Mouse (Mus musculus) gastrocnemius, postnatal 10 days (tissue): ENCODE measurements around the gene Tbc1d16. TPM values are rescaled to one million over a fixed set of nuclear protein-coding genes. Genes with fewer than 3 reads are reported as not detected.

ENCODE experiments used
- DNase-seq: peaks from one replicate; pipeline ENCODE4 v3.0.0; 2021; ENCODE audit warnings: mixed read lengths
- total RNA-seq, 2 experiments: library from RNA; stranded (reverse); gene quantifications; 2 replicates each; pipeline ENCODE4 v1.2.3; 2021

Tbc1d16 gene
- total RNA-seq, 2 experiments from 2014 or later, result 17.0 to 17.8 TPM

DNA sequence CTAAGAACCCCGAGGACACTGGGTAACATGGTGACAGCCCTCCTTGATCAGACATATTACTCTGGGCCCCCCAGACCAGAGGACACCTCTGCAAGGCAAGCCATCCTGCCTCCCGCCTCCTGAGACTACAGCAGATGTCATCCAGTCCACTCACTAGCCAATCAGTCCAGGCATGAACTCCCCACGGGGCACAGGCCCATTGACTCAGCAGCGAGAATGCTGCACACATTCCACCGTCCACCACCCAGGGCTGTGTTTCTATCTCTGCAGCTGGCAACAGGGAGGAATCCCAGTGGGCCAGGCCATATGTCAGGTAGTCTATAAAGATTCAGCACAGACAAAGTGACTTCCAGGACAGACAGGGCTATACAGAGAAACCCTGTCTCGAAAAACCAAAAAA is 20.3 kb downstream of the Tbc1d16 start:
- no peak for DNase-seq

DNA sequence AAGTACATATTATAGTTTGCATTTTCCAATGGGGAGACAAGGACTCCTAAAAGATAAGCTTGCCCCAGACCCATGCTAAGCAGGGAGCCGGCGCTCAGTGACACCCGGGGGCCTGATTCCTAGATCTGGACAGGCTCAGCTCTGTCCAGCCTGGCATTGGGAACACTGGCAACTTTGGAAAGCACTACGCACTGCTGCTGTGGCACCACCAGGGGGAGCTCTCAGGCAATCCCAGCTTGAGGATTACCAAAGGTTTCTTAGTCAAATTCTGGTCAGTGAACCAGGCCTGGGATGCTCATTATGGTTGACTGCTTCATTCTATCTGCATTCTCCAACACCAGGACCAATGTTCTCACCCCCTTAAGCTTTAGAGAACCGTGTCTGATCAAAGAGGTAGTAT is 21.7 kb downstream of the Tbc1d16 start:
- DNase-seq, result peak; percentile 82

GRCm38 (mm10) chr11:119205738-119206137 is 22.6 kb downstream of the Tbc1d16 start:
- no peak for DNase-seq

DNA sequence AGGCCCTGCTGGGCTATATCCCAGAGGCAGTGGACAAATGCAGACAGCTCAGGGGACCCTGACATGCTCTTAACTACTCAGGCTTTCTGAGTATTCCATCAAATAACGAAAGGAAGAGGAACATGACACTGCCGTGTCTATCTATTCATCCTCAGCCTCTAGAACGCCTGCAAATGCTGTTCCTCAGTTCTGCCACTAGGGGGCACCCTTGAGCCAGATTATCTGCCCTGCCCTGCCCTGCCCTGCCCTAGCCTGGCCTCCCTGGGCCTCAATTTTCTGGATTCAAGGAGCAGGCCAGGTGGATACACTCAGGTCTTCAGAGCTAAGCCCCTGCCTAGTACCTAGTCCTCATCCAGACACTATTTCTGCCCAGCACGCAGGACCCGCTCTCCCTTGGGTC is 24.9 kb downstream of the Tbc1d16 start:
- DNase-seq, result no peak

- no peak for DNase-seq
Observed at GRCm38 (mm10) chr11:119199233-119199601, 29.1 kb downstream of the Tbc1d16 start.

DNA sequence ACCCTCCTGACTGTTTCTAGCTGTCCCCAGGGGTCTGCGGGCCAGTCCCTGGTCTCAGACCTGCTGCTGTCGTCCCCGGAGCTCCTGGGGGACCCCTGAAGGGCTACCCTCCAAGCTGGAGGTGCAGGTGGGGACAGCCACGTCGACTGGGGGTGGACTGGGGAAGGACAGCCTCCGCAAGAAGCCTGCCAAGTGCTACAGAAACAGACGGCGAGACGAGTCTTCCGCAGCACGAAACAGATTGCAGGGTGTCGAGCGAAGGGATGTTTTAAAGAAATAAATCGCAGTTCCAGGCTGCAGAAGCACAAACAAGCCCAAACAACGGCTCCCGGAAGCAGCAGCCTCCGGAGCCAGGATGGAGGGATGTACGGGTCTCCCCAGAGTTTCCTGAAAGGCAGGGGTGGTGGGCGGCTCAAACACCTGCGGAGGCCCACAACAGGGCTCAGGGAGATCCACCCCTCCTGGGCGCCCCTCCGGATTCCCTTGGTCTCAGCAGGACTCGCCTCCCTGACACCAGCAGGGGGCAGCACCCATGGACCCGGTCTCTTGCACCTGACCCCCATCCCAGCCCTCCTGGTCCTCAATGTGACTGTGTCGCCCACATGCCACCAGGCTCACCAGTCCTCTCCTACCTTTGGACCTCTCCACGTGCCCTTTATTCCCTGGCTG is 29.6 kb downstream of the Tbc1d16 start:
- peak; percentile 51 for DNase-seq

DNA sequence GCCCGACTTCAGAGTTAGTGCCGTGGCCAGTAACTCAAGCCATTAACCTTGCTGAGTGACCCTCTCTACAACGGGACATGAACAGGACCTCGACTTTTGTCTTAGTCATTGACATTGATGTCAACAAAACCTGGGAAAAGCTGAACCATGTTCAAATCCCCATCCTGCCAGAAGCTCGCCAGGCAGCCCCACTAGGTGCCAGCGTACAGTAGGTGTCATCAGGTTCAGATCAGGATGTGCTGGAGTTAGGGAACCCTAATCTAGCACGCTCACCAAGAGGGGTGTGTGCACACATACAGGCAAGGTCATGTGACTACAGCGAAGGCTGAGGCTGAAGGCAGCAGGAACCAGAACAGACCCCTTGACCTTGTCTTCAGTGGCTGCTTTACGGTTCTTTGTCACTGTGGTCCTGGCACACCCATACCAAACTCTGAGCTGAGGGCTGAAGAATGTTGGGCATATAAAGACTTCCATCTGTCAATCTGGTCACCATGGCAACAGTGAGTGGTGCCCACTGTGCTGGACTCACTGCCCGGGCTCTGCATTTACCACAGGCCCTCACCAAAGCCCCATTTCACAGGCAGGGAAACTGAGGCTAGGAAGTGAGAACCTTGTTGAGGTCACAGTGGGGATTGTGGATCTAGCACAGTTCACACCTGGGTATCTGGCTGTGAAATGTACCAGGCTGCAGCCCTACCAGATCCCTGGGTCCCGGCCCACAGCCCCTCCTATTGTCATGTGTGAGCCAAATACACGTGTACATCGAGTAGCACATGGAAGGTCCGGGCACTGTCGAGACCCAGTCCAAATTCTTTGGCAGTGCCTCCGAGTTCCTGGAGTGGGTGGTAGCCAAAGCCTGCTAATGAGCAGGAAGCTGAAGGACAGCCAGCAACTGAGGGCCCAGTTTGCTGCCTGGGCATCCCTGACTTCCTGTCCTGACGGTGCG is 30.4 kb downstream of the Tbc1d16 start:
- DNase-seq, result no peak

DNA sequence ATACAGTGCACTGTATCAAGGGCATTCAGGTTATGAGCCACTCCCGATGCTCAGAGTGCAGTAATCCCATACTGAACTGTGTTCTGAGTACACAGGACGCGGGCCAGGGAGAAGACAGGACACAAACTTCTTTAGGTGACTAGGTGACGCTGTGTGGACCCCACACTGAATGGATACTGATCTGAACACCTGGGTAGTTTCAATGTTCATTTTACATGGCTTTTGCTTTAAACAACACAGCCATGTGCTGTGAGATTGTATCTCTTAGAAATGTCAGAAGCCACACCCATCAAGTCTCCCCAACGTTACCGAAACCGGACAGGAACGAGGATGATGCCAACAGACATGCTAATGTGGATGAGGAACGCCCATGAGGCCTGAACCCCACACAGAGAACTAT is 35.7 kb downstream of the Tbc1d16 start:
- DNase-seq, result no peak

DNA sequence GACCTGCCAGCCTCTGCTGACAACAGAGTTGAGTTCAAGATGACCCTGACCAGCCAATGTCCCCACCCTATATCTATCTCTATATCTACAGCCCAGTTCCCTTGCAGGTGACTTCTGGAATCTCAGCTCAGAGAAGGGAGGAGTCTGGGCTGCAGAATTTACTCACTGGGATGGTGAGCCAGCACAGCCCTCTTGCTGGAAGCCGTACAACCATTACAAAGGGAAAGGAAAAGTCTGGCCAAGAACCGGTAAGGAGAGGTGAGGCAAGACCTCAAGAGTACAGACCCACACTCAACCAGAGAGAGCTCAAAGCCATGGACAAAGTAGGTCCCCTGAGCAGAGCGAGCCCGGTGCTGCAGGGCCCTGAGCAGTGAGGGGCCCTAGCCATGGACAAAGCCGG is 36.1 kb downstream of the Tbc1d16 start:
- DNase-seq, result no peak

- no peak for DNase-seq
Observed at GRCm38 (mm10) chr11:119191606-119192081, 36.7 kb downstream of the Tbc1d16 start.

GRCm38 (mm10) chr11:119190498-119190897 is 37.8 kb downstream of the Tbc1d16 start:
- peak; percentile 67 for DNase-seq

DNA sequence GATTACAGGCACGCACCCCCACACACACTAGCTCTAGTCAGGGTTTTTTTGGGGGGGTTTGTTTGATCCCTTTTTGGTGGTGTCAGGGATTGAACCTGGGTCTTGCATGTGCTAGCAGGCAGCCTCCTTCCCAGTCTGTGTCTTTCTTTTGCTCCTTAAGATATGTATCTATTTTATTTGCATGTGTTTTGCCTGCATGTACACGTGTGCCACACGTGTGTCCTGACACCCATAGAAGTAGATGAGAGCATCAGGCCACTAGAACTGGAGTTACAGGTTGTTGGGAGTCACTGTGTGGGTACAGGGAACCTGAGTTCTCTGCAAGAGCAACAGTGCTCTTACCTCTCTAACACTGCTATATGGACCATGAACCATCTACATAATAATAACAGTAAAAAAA is 39.0 kb downstream of the Tbc1d16 start:
- no peak for DNase-seq

GRCm38 (mm10) chr11:119188389-119188788 is 39.9 kb downstream of the Tbc1d16 start:
- DNase-seq, result no peak

DNA sequence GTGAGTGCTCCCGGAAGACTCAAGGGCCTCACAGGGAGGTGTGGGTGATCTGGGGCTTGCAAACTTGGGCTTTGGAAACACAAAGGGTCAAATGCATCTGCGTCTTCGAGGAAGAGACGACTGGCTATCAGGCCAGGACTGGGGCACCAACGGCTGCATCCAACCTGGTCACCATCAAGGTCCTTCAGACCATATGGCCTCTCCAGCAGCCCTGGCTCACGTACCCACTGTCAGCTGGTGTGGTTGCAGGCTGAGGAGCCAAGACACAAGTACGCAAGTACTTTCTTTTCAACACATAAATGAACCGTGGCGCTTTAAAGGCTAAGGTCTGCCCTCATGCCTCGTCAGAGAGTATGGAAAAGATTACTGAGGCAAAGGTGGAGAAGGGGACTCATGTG is 40.5 kb downstream of the Tbc1d16 start:
- DNase-seq, result no peak

DNA sequence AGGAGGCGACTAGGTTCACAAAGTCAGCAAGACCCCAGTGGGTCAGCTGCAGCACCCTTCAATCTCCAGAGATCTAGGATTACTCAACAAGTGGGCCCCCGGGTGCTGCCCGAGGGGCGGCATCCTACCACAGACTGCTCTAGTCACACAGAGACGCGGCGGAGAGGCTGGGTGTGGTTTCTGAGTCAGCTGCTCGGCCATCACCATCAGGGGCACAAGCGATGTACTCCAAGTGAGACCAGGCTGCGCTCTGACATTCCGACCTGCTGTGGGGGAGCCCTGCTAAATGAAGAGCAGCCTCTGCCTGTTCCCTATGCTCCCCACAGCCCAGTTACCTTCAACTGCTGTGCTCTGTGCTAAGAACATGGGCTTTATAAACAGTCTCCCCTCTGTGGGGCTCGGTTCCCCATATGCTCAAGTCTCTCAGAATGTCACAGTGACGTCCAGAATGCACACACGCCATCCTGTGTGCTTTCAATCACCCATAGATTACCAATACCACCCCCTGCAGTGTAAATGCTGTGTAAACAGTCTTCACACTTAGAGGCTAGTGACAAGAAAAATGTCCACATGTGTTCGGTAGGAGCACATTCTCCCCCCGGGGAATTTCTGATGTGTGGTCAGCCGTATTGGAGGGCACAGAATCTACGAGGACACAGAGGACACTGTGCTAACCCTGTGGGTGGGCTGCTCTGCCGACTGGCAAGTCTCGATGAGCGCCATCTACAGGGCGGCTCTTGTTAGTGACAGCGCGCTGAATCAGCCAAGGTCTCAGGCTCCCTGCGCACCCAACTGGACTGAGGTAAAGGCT is 41.1 kb downstream of the Tbc1d16 start:
- peak; percentile 69 for DNase-seq

- no peak for DNase-seq
Observed at GRCm38 (mm10) chr11:119186381-119186780, 41.9 kb downstream of the Tbc1d16 start.

GRCm38 (mm10) chr11:119183684-119184310 is 44.5 kb downstream of the Tbc1d16 start:
- DNase-seq, result no peak

- DNase-seq, result no peak
Observed at GRCm38 (mm10) chr11:119181861-119182395, 46.4 kb downstream of the Tbc1d16 start.

GRCm38 (mm10) chr11:119180824-119181582 is 47.3 kb downstream of the Tbc1d16 start:
- DNase-seq, result no peak

DNA sequence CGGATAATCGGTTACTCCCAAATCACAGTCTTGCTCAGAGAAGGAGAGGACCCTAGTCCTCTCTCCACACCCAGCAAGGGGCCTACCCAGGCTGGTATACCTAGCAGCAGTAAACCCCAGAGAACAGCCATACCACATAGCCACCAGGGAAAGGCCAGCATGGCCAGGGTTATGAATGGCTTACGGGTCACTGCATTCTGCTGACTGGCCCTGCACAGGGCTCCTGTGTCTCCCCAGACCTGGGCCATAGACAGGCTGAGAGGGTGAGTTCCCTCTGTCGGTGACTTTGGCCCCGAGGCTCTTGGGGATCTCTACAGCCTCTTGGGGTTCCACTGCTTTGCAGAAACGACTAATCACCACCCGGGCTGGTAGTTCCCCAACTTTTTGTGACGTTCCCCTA is 50.0 kb downstream of the Tbc1d16 start:
- DNase-seq, result no peak
